Mouse (Mus musculus) forebrain, embryonic 14.5 days (tissue): ENCODE data around the gene Fubp1. TPM values are rescaled to one million over a fixed set of nuclear protein-coding genes. Genes with fewer than 3 reads are reported as not detected.
A peak's percentile ranks its signal among the peaks of the same experiment; 100 is the strongest.

Source experiments
- ATAC-seq: fragments of 200-750 bp; cut with Nextera tagmentation; 2 replicates; pipeline ENCODE4 v1.8.0; 2017; ENCODE audit warnings: mild to moderate bottlenecking, moderate library complexity
- DNase-seq: peaks from one replicate; pipeline ENCODE4 v3.0.0-alpha.2; 2015; ENCODE audit warnings: low spot score
- H3K27ac ChIP-seq: fragments of 300-500 bp; sonication (generic); 2 replicates; pipeline ENCODE4 v1.5.1; 2014; ENCODE audit warnings: low read depth, mild to moderate bottlenecking, control low read depth, low read length, moderate library complexity
- H3K27me3 ChIP-seq: fragments of 300-500 bp; sonication (generic); replicated peaks from 2 replicates; pipeline ENCODE4 v1.6.1; 2014; ENCODE audit warnings: low read length, control low read depth, mixed read lengths; ENCODE audit not compliant: control insufficient read depth, insufficient read depth
- H3K36me3 ChIP-seq: fragments of 300-500 bp; sonication (generic); 2 replicates; pipeline ENCODE4 v1.6.1; 2014; ENCODE audit warnings: low read length, control low read depth; ENCODE audit not compliant: control insufficient read depth, insufficient read depth
- H3K4me1 ChIP-seq: fragments of 300-500 bp; sonication (generic); 2 replicates; pipeline ENCODE4 v1.6.1; 2014; ENCODE audit warnings: antibody characterized with exemption, low read length, control low read depth; ENCODE audit not compliant: control insufficient read depth, insufficient read depth
- H3K4me2 ChIP-seq: fragments of 300-500 bp; sonication (generic); 2 replicates; pipeline ENCODE4 v1.6.1; 2014; ENCODE audit warnings: mild to moderate bottlenecking, control low read depth, low read length
- H3K4me3 ChIP-seq: fragments of 300-500 bp; sonication (generic); 2 replicates; pipeline ENCODE4 v1.5.1; 2014; ENCODE audit warnings: low read depth, low read length, control low read depth
- H3K9ac ChIP-seq: fragments of 300-500 bp; sonication (generic); 2 replicates; pipeline ENCODE4 v1.6.1; 2014; ENCODE audit warnings: mild to moderate bottlenecking, low read length, control low read depth, moderate library complexity
- H3K9me3 ChIP-seq: fragments of 300-500 bp; sonication (generic); replicated peaks from 2 replicates; pipeline ENCODE4 v1.6.1; 2016; ENCODE audit warnings: low read length, control low read depth, mixed read lengths; ENCODE audit not compliant: control insufficient read depth
- WGBS: fragments of 180-500 bp; shearing (Covaris S2); extraction: QIAGEN DNeasy Blood & Tissue Kit; methylation state at CpG from one replicate; pipeline ENCODE4 v1.1.7; 2014; 5-methylcytosine and 5-hydroxymethylcytosine counted together
- polyA plus RNA-seq: library from polyadenylated mRNA; unstranded; fragments of >200 nt; fragmentation: Nextera tagmentation; extraction: Ambion mirVana; gene quantifications from 2 replicates; pipeline ENCODE4 v1.2.1, GENCODE M21; 2014

Fubp1 gene
- polyA plus RNA-seq, 1 experiment from 2014 or later, result 293 TPM

DNA sequence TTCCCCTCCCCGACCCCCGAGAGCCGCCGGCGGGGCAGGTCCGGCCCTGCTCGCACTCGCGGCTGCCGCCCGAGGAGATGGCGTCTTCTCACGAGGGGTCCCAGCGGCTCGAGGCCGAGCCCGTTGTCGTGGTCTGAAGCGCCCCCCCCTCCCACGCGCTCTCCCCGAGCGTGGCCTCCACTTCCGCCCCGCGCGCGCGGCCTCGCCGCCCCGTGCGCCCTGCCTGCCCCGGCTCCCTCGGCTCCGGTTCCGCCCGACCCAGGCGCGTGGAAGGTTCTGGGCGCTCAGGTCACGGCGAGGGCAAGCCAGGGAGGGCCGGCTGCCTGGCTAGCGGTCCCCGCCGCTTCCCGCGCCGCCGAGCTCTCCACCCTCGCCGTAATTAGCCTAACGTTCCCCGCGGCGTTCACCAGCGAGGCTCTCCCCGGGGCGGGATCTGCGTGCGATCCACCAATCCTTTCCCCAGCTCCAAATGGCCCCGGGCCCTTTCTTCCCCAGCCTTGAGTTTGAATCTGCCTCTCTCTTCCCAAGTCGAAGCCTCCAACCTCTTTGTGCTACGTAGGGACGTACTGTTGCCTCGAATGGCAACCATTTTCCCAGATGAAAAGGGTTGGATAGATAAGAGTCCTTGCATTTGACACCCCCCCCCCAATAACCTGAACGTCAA lies 638 bp downstream of the Fubp1 start:
- WGBS, result under 1% methylated on average over 57 of the region's 68 CpGs
- Histone ChIP-seq H3K4me3 (peak overlapping the region; percentile 93), H3K4me2 (peak overlapping the region; percentile 97), H3K27ac (peak overlapping the region; percentile 100), H3K4me1 (peaks cover 25% of the 10 kb centered on the region), H3K9ac (peak overlapping the region; percentile 100), H3K36me3 (peaks cover 5% of the 10 kb centered on the region), H3K9me3 (no peaks in the 10 kb centered on the region), H3K27me3 (no peaks in the 10 kb centered on the region)
- DNase-seq (peak; percentile 78), ATAC-seq (peak; percentile 60)

- 41% methylated on average over 7 of the region's 7 CpGs for WGBS
- Histone ChIP-seq H3K9me3 (no peaks in the 10 kb centered on the region), H3K27me3 (no peaks in the 10 kb centered on the region), H3K27ac (0 out of 2 replicates have a peak overlapping the region, but pooled peaks have one; percentile 100), H3K4me3 (peak overlapping the region; percentile 93), H3K4me2 (peak overlapping the region; percentile 97), H3K36me3 (peaks cover 13% of the 10 kb centered on the region), H3K9ac (peak overlapping the region; percentile 100), H3K4me1 (peaks cover 25% of the 10 kb centered on the region)
- no peak for ATAC-seq
- no peak for DNase-seq
Measured at GRCm38 (mm10) chr3:152211731-152212279, 1.6 kb downstream of the Fubp1 start.

GRCm38 (mm10) chr3:152213416-152213815 lies 3.2 kb downstream of the Fubp1 start:
- Histone ChIP-seq H3K9ac (peak overlapping the region; percentile 100; the same call in 1 of the 2 replicates), H3K4me3 (peak overlapping the region; percentile 93; the same call in 1 of the 2 replicates)

GRCm38 (mm10) chr3:152224918-152225317 lies 14.7 kb downstream of the Fubp1 start:
- Histone ChIP-seq H3K4me2 (no peak overlapping the region), H3K9ac (no peak overlapping the region), H3K9me3 (no peaks in the 10 kb centered on the region), H3K4me1 (no peaks in the 10 kb centered on the region), H3K27ac (no peak overlapping the region), H3K36me3 (peaks cover 89% of the 10 kb centered on the region), H3K27me3 (no peaks in the 10 kb centered on the region), H3K4me3 (no peak overlapping the region)
- DNase-seq, result no peak
- no peak for ATAC-seq

More at GRCm38 (mm10) chr3:152213416-152213815, 3.2 kb downstream of the Fubp1 start:
- Histone ChIP-seq H3K36me3 (peaks cover 29% of the 10 kb centered on the region), H3K27me3 (no peaks in the 10 kb centered on the region), H3K9me3 (no peaks in the 10 kb centered on the region), H3K27ac (no peak overlapping the region), H3K4me2 (peak overlapping the region; percentile 97), H3K4me1 (peaks cover 25% of the 10 kb centered on the region)
- ATAC-seq, result no peak
- 37% methylated on average over 3 of the region's 3 CpGs for WGBS
- DNase-seq, result no peak

DNA sequence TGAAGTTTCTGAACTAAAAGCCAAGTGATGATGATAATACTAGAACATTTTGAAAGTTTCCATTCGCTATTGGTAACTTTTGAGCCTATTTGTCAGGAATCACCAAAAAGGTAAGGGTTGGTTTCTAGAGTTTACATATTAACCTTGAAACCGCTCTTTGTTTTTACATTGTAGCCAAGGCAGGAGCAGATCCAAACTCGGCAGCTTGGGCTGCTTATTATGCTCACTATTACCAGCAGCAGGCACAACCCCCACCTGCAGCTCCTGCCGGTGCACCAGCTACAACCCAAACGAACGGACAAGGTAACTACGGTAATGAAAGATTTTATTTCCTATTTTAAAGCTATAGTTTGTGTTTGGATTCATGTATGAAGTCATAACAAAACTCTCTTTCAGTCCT lies 15.7 kb downstream of the Fubp1 start:
- H3K27ac ChIP-seq, result no peak overlapping the region
- H3K4me1 ChIP-seq, result no peaks in the 10 kb centered on the region
- ATAC-seq, result no peak
- no peak for DNase-seq
- no peak overlapping the region for H3K4me3 ChIP-seq
- H3K27me3 ChIP-seq, result no peaks in the 10 kb centered on the region
- H3K9ac ChIP-seq, result no peak overlapping the region
- H3K9me3 ChIP-seq, result no peaks in the 10 kb centered on the region
- WGBS, result 85% methylated on average over 7 of the region's 7 CpGs
- no peak overlapping the region for H3K4me2 ChIP-seq
- H3K36me3 ChIP-seq, result peaks cover 89% of the 10 kb centered on the region

DNA sequence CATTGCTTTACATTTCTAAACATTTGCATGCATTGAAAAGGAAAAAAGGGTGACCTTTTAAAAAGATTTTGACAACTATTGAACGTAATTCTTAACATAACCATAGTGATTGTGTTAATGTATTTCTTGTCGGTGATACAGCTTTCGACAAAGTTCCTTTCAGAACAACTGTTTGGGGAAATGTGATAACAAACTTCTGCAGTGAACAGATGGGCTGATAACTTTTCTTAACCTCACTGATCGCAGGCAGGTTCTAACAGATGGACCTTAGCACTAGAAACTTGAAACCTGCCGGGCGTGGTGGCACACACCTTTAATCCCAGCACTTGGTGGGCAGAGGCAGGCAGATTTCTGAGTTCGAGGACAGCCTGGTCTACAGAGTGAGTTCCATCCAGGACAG lies 18.6 kb downstream of the Fubp1 start:
- no peak for DNase-seq
- H3K36me3 ChIP-seq, result peaks cover 81% of the 10 kb centered on the region
- no peaks in the 10 kb centered on the region for H3K27me3 ChIP-seq
- no peaks in the 10 kb centered on the region for H3K9me3 ChIP-seq
- H3K4me3 ChIP-seq, result no peak overlapping the region
- no peak overlapping the region for H3K4me2 ChIP-seq
- no peak overlapping the region for H3K27ac ChIP-seq
- no peaks in the 10 kb centered on the region for H3K4me1 ChIP-seq
- H3K9ac ChIP-seq, result no peak overlapping the region
- no peak for ATAC-seq
- 94% methylated on average over 7 of the region's 7 CpGs for WGBS

GRCm38 (mm10) chr3:152229271-152229670 lies 19.0 kb downstream of the Fubp1 start:
- no peaks in the 10 kb centered on the region for H3K27me3 ChIP-seq
- ATAC-seq (no peak), DNase-seq (no peak)
- H3K4me2 ChIP-seq, result no peak overlapping the region
- H3K9ac ChIP-seq, result no peak overlapping the region
- H3K9me3 ChIP-seq, result no peaks in the 10 kb centered on the region
- no peaks in the 10 kb centered on the region for H3K4me1 ChIP-seq
- H3K27ac ChIP-seq, result no peak overlapping the region
- peaks cover 80% of the 10 kb centered on the region for H3K36me3 ChIP-seq
- H3K4me3 ChIP-seq, result no peak overlapping the region
- WGBS, result 91% methylated on average over 5 of the region's 5 CpGs

DNA sequence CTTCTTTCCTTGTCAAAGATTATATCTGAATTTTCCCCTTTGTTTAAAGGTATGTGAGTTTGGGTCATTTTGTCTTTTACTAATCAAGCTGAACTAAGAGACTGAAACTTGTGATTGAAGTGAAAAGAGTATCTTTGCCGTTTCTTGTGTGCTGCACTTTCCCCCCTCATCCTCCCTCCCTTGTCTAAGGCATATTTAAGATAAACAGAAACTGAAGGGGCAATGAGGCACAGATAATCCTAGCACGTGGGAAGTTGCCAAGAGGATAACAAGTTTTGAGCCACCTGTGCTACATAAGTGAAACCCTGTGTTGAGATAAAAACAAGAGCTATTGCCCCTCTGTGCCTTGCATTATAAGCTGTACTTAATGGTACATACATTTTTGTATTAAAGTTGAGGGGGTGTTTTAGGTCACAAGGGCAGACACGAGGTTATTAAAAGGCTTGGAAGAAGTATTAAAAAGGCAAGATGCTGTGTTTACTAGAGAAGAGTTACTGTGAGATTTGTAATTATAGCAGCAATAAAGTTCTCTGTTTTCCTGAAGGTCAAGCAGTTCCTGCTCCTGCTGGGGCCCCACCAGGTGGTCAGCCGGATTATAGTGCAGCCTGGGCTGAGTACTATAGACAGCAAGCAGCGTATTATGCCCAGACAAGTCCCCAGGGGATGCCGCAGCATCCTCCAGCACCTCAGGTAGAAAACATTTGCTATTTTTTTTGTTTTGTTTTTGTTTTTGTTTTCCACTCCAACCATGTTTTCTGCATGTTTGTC lies 21.3 kb downstream of the Fubp1 start:
- DNase-seq, result no peak
- Histone ChIP-seq H3K27me3 (no peaks in the 10 kb centered on the region), H3K9me3 (no peaks in the 10 kb centered on the region), H3K4me3 (no peak overlapping the region), H3K4me1 (no peaks in the 10 kb centered on the region), H3K9ac (no peak overlapping the region), H3K36me3 (peaks cover 69% of the 10 kb centered on the region), H3K4me2 (no peak overlapping the region), H3K27ac (no peak overlapping the region)
- 51% methylated on average over 6 of the region's 6 CpGs for WGBS
- no peak for ATAC-seq

DNA sequence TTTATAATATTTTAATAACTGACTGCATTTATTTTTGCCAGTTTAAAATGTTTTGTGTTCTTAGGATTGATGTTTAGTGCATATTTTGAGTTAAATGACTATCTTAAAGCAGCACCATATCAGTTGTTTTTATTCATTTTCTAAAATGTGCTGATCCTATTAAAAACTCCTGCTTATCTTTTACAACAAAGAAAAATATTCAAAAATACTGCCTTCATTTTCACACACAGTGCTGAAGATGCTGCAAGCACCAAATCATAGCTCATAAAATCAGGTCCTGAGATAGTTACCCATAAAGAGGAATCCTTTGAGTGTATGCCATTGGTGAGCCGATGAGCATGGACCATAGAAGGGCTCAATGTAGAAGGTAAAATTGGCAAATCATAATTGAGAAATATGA lies 25.0 kb downstream of the Fubp1 start:
- Histone ChIP-seq H3K4me3 (no peak overlapping the region), H3K4me2 (no peak overlapping the region), H3K9me3 (no peaks in the 10 kb centered on the region), H3K4me1 (no peaks in the 10 kb centered on the region), H3K27me3 (no peaks in the 10 kb centered on the region), H3K27ac (no peak overlapping the region), H3K36me3 (peaks cover 61% of the 10 kb centered on the region), H3K9ac (no peak overlapping the region)
- WGBS, result 100% methylated on average over 1 of the region's 1 CpGs
- no peak for ATAC-seq
- no peak for DNase-seq
